Mouse (Mus musculus): ENCODE results near the gene Slc8a1.

DNA sequence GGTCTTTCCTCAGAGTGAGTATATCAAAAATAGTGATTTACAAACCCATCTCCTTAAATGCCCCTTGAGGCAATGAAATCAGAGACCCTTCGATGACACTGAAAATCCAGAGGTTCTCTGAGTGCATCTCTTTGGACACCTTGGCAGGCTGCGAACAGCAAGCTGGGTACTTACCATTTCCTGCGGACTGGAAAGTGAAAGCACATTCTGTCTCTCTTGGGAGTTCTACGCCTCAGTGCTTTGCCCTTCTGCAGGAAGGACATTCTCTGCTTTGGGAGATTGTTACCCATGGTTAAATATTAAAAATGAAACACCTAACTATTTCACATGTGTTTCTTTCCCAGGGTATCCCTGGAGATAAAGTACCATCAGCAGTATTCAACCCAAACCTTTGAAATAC, 354.7 kb downstream of the Slc8a1 start:
- TF ChIP-seq CTCF (IDR thresholded peaks at IDR 0.05) (no peak), EP300 (IDR thresholded peaks at IDR 0.05) (no peak)

Data from lung, postnatal 0 days (tissue).